Mouse (Mus musculus): Measurements from ENCODE around the gene Rxra. TPM values are rescaled to one million over a fixed set of nuclear protein-coding genes. Genes with fewer than 3 reads are reported as not detected.
A peak's percentile ranks its signal among the peaks of the same experiment; 100 is the strongest.

Gene Rxra
- polyA plus RNA-seq, 1 experiment from 2014 or later: 3.1 TPM

- no peaks in the 10 kb centered on the region for H3K36me3 ChIP-seq (replicated peaks)
- WGBS: 43% methylated on average over 2 of the region's 2 CpGs
- no peaks in the 10 kb centered on the region for H3K27me3 ChIP-seq (replicated peaks)
- no peak overlapping the region for H3K9ac ChIP-seq
- no peak overlapping the region for H3K4me3 ChIP-seq
- H3K27ac ChIP-seq: peak overlapping the region; percentile 52; the same call in 1 of the 2 replicates
- no peaks in the 10 kb centered on the region for H3K9me3 ChIP-seq
- peaks cover 21% of the 10 kb centered on the region for H3K4me1 ChIP-seq
- no peak overlapping the region for H3K4me2 ChIP-seq
- no peak for ATAC-seq (replicated peaks)
Measured at GRCm38 (mm10) chr2:27746854-27747253, 70.6 kb downstream of the Rxra start.

DNA sequence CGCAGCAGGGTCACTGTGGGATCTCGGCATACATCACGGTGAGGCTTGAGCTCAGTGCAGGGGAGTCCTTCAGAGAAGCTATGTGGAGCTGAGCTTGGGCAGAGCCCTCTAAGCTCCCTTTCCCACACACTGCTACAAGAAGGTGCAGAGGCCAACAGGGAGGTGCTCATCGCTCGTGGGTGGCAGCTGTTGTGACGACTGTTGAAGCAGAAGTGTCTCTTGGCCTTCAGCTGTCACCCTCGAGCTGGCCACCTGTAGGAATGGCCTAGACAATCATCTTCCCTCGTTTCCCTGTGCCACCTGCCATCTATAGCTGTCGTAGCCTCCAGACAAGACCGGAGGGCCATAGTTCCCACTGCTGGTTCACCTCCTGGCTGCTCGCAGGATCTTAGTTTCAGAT lies 72.7 kb downstream of the Rxra start:
- H3K4me3 ChIP-seq: no peak overlapping the region
- no peak for ATAC-seq (replicated peaks)
- no peak overlapping the region for H3K4me2 ChIP-seq
- H3K9ac ChIP-seq: no peak overlapping the region
- WGBS: 84% methylated on average over 11 of the region's 11 CpGs
- peaks cover 21% of the 10 kb centered on the region for H3K4me1 ChIP-seq
- H3K27me3 ChIP-seq (replicated peaks): no peaks in the 10 kb centered on the region
- no peaks in the 10 kb centered on the region for H3K9me3 ChIP-seq
- no peak overlapping the region for H3K27ac ChIP-seq
- H3K36me3 ChIP-seq (replicated peaks): no peaks in the 10 kb centered on the region

- Histone ChIP-seq H3K9ac (no peak overlapping the region), H3K27me3 (replicated peaks) (no peaks in the 10 kb centered on the region), H3K4me1 (peaks cover 18% of the 10 kb centered on the region), H3K27ac (no peak overlapping the region), H3K4me2 (no peak overlapping the region), H3K36me3 (replicated peaks) (no peaks in the 10 kb centered on the region), H3K9me3 (no peaks in the 10 kb centered on the region), H3K4me3 (no peak overlapping the region)
- ATAC-seq (replicated peaks): no peak
- WGBS: 83% methylated on average over 12 of the region's 12 CpGs
Measured at GRCm38 (mm10) chr2:27750399-27751134, 74.3 kb downstream of the Rxra start.

DNA sequence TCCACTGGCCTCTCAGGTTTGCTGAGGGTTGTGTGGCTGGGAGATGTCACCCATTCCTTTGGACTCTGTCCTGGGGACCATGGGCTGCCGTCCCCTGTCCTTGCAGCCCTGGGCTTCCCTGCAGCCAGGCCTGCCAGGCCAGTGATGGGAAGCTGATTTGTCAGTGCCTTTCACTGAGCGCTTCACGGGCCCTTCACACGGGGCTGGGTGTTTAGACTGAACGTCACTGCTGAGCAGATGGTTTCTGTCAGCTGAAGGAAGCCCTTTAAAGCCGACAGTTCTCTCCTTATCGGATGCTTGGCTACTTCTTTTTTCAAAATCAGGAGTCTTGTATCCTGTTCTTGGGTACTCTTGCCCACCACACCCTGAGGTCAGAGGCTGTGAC lies 74.9 kb downstream of the Rxra start:
- H3K4me2 ChIP-seq: no peak overlapping the region
- ATAC-seq (replicated peaks): no peak
- no peaks in the 10 kb centered on the region for H3K9me3 ChIP-seq
- peaks cover 13% of the 10 kb centered on the region for H3K4me1 ChIP-seq
- H3K9ac ChIP-seq: no peak overlapping the region
- H3K4me3 ChIP-seq: no peak overlapping the region
- no peaks in the 10 kb centered on the region for H3K27me3 ChIP-seq (replicated peaks)
- H3K36me3 ChIP-seq (replicated peaks): no peaks in the 10 kb centered on the region
- WGBS: 72% methylated on average over 7 of the region's 7 CpGs
- H3K27ac ChIP-seq: no peak overlapping the region

GRCm38 (mm10) chr2:27751803-27752202 lies 75.6 kb downstream of the Rxra start:
- H3K27me3 ChIP-seq (replicated peaks): no peaks in the 10 kb centered on the region
- H3K4me3 ChIP-seq: no peak overlapping the region
- peaks cover 6% of the 10 kb centered on the region for H3K4me1 ChIP-seq
- 98% methylated on average over 4 of the region's 4 CpGs for WGBS
- H3K36me3 ChIP-seq (replicated peaks): no peaks in the 10 kb centered on the region
- no peak overlapping the region for H3K9ac ChIP-seq
- ATAC-seq (replicated peaks): no peak
- no peaks in the 10 kb centered on the region for H3K9me3 ChIP-seq
- no peak overlapping the region for H3K27ac ChIP-seq
- H3K4me2 ChIP-seq: no peak overlapping the region

DNA sequence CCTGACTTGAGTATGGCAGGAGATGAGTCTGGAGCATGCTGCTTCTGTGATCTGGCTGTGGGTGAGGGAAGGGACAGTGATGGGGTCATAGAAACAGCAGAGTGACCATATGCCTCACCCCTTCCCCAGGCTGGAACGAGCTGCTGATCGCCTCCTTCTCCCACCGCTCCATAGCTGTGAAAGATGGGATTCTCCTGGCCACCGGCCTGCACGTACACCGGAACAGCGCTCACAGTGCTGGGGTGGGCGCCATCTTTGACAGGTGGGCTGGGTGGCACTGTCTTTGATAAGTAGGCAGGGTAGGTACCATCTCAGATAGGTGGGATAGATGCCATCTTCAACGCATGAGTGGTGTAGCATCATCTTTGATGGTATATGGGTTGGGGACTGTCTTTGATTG lies 77.9 kb downstream of the Rxra start:
- no peaks in the 10 kb centered on the region for H3K36me3 ChIP-seq (replicated peaks)
- WGBS: 94% methylated on average over 9 of the region's 9 CpGs

DNA sequence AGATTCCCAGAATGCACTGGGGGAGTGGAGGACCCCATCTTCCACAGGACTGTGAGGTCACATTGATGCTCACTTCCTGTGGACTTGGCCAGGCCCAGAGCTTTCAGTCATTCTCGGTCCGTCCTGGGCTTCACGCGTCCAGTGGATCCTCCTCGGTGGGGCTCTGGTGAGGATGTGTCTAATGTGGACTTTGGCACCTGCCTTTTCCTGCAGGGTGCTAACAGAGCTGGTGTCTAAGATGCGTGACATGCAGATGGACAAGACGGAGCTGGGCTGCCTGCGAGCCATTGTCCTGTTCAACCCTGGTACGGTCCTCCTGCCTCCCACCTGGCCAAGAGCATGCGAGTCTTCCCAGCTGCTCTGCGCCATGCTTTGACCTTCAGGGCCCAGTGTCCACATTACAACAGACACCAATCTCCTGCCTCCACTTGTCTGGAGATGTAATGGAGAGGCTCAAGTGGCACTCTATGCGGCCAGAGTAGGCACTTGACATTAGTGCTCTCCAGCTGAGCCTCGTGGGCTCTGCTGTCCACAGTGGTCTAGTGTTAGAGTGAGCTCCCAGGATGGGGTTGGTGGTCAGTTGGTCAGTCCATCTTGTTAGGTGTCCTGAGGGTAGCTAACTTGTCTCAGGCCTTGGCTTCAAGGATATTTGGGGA lies 79.9 kb downstream of the Rxra start:
- Histone ChIP-seq H3K9me3 (no peaks in the 10 kb centered on the region), H3K27me3 (replicated peaks) (no peaks in the 10 kb centered on the region), H3K4me1 (peaks cover 19% of the 10 kb centered on the region), H3K4me2 (no peak overlapping the region), H3K27ac (no peak overlapping the region), H3K4me3 (no peak overlapping the region), H3K9ac (no peak overlapping the region), H3K36me3 (replicated peaks) (no peaks in the 10 kb centered on the region)
- WGBS: 92% methylated on average over 13 of the region's 13 CpGs
- no peak for ATAC-seq (replicated peaks)

More for the DNA sequence above, 77.9 kb downstream of the Rxra start:
- Histone ChIP-seq H3K4me1 (peaks cover 16% of the 10 kb centered on the region), H3K4me2 (no peak overlapping the region), H3K27ac (no peak overlapping the region), H3K4me3 (no peak overlapping the region), H3K9me3 (no peaks in the 10 kb centered on the region), H3K9ac (no peak overlapping the region), H3K27me3 (replicated peaks) (no peaks in the 10 kb centered on the region)
- no peak for ATAC-seq (replicated peaks)

GRCm38 (mm10) chr2:27758414-27759301 lies 82.4 kb downstream of the Rxra start:
- no peaks in the 10 kb centered on the region for H3K36me3 ChIP-seq (replicated peaks)
- peaks cover 27% of the 10 kb centered on the region for H3K4me1 ChIP-seq
- WGBS: 52% methylated on average over 20 of the region's 20 CpGs
- no peak overlapping the region for H3K4me3 ChIP-seq
- H3K9ac ChIP-seq: no peak overlapping the region
- no peak overlapping the region for H3K4me2 ChIP-seq
- ATAC-seq (replicated peaks): peak; percentile 38; the same call in 1 of the 2 replicates
- no peaks in the 10 kb centered on the region for H3K27me3 ChIP-seq (replicated peaks)
- peak overlapping the region; percentile 56; the same call in 1 of the 2 replicates for H3K27ac ChIP-seq
- no peaks in the 10 kb centered on the region for H3K9me3 ChIP-seq

DNA sequence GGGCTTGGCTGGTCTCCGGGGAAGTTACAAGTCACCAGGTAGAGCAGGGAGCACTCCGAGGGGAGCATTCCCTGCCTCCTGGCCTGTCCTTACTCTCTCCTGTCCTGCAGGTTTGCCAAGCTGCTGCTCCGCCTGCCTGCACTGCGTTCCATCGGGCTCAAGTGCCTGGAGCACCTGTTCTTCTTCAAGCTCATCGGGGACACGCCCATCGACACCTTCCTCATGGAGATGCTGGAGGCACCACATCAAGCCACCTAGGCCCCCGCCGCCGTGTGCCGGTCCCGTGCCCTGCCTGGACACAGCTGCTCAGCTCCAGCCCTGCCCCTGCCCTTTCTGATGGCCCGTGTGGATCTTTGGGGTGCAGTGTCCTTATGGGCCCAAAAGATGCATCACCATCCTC lies 83.2 kb downstream of the Rxra start:
- no peak overlapping the region for H3K27ac ChIP-seq
- no peaks in the 10 kb centered on the region for H3K9me3 ChIP-seq
- H3K4me2 ChIP-seq: no peak overlapping the region
- peaks cover 34% of the 10 kb centered on the region for H3K4me1 ChIP-seq
- H3K36me3 ChIP-seq (replicated peaks): no peaks in the 10 kb centered on the region
- WGBS: 95% methylated on average over 14 of the region's 14 CpGs
- no peaks in the 10 kb centered on the region for H3K27me3 ChIP-seq (replicated peaks)
- no peak overlapping the region for H3K9ac ChIP-seq
- ATAC-seq (replicated peaks): no peak
- no peak overlapping the region for H3K4me3 ChIP-seq

GRCm38 (mm10) chr2:27761260-27761995 lies 85.2 kb downstream of the Rxra start:
- no peak overlapping the region for H3K4me3 ChIP-seq
- no peak overlapping the region for H3K27ac ChIP-seq
- WGBS: 85% methylated on average over 10 of the region's 10 CpGs
- H3K36me3 ChIP-seq (replicated peaks): no peaks in the 10 kb centered on the region
- peaks cover 41% of the 10 kb centered on the region for H3K4me1 ChIP-seq
- ATAC-seq (replicated peaks): no peak
- H3K27me3 ChIP-seq (replicated peaks): no peaks in the 10 kb centered on the region
- H3K4me2 ChIP-seq: no peak overlapping the region
- H3K9ac ChIP-seq: no peak overlapping the region
- H3K9me3 ChIP-seq: no peaks in the 10 kb centered on the region

DNA sequence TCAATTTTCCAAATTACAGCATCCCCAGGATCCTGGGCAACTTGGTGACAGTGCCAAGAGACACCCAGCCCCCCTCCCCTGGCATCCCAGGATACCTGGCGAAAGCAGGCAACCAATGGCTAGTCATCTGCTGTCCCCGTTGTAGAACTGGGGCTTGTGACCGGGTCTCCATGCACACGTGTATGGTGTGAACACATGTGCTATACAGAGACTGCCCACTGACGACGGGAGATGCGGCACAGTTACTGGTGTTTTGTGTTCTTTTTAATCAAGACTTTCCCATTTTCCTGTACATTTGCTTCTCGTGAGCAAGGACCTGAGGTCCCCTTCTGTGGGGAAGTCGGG lies 85.7 kb downstream of the Rxra start:
- WGBS: 86% methylated on average over 9 of the region's 9 CpGs
- H3K9me3 ChIP-seq: no peaks in the 10 kb centered on the region
- peaks cover 41% of the 10 kb centered on the region for H3K4me1 ChIP-seq
- H3K9ac ChIP-seq: no peak overlapping the region
- no peak overlapping the region for H3K27ac ChIP-seq
- H3K4me3 ChIP-seq: no peak overlapping the region
- no peaks in the 10 kb centered on the region for H3K36me3 ChIP-seq (replicated peaks)
- no peaks in the 10 kb centered on the region for H3K27me3 ChIP-seq (replicated peaks)
- ATAC-seq (replicated peaks): no peak
- no peak overlapping the region for H3K4me2 ChIP-seq

DNA sequence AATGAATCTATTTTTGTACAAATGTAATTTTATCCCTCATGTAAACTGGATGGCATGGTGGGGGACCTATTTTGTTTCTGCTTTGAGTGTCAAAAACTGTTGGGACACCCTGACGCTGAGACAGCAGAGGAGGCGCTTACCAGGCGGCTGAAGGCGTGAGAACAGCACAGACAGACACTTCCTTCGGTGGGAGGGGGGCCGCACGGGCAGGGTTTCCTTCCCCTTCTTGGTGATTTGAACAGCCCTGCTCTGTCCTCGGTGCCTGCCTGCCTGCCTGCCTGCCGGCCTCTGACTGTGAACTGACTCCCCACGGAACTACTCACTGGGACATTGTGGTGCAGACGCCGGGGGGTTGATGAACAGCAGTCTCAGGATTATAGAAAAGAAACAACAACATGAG lies 86.3 kb downstream of the Rxra start:
- Histone ChIP-seq H3K9me3 (no peaks in the 10 kb centered on the region), H3K4me3 (no peak overlapping the region), H3K36me3 (replicated peaks) (no peaks in the 10 kb centered on the region), H3K9ac (no peak overlapping the region), H3K4me2 (no peak overlapping the region), H3K27ac (no peak overlapping the region), H3K4me1 (peaks cover 41% of the 10 kb centered on the region), H3K27me3 (replicated peaks) (no peaks in the 10 kb centered on the region)
- no peak for ATAC-seq (replicated peaks)
- 51% methylated on average over 12 of the region's 12 CpGs for WGBS

Data from midbrain, embryonic 15.5 days (tissue).